Mouse (Mus musculus) 3134 (cell line): ENCODE measurements around the gene Myl12a.
A peak's percentile ranks its signal among the peaks of the same experiment; 100 is the strongest.

ENCODE experiments used
- DNase-seq: peaks from one replicate; pipeline ENCODE4 v3.0.0-alpha.2; 2011; ENCODE audit warnings: low spot score; ENCODE audit not compliant: insufficient read length; ENCODE audit errors: extremely low read depth

The Myl12a gene

GRCm38 (mm10) chr17:70948721-70949120, 54.0 kb downstream of the Myl12a start:
- DNase-seq: no peak

GRCm38 (mm10) chr17:70943779-70944178, 58.9 kb downstream of the Myl12a start:
- peak; percentile 27 for DNase-seq
